Mouse (Mus musculus): Measurements from ENCODE around the gene Tceanc2. TPM values are rescaled to one million over a fixed set of nuclear protein-coding genes. Genes with fewer than 3 reads are reported as not detected.
A peak's percentile ranks its signal among the peaks of the same experiment; 100 is the strongest.
"Not testable (repeated sequence)": the region's sequence is repeated elsewhere in the genome, so short reads cannot be mapped to it uniquely, and the experiment has no call there.

Gene Tceanc2
- polyA plus RNA-seq, 1 experiment from 2014 or later, result 36.3 TPM

DNA sequence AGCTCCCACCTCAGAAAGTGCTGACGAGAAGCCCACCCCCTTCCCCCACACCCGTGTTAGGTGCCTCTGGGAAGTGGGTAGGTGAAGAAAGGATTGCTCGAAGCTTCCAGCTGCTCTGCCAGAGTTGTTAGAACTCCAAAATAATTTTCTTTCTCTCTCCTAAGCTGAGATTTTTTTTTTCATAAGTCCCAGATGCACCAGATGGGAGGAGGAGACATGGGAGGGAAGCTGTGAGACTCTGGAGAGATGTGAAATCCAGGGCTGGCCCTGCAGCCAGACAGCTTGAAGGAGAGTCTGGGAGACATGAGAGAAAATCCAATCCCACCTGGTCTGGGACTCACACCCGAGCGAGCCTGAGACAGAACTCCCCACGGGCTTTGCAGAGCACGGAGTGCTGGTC, 54.5 kb downstream of the Tceanc2 start:
- 65% methylated on average over 7 of the region's 7 CpGs for WGBS
- no peak for ATAC-seq (ENCODE audit: low FRiP score)
- Histone ChIP-seq H3K4me1 (peaks cover 17% of the 10 kb centered on the region), H3K9me3 (replicated peaks) (no peaks in the 10 kb centered on the region), H3K27me3 (replicated peaks) (no peaks in the 10 kb centered on the region), H3K36me3 (no peaks in the 10 kb centered on the region), H3K9ac (replicated peaks) (0 out of 2 replicates have a peak overlapping the region, but pooled peaks have one; percentile 7), H3K4me2 (no peak overlapping the region), H3K4me3 (replicated peaks) (no peak overlapping the region), H3K27ac (replicated peaks) (no peak overlapping the region)

DNA sequence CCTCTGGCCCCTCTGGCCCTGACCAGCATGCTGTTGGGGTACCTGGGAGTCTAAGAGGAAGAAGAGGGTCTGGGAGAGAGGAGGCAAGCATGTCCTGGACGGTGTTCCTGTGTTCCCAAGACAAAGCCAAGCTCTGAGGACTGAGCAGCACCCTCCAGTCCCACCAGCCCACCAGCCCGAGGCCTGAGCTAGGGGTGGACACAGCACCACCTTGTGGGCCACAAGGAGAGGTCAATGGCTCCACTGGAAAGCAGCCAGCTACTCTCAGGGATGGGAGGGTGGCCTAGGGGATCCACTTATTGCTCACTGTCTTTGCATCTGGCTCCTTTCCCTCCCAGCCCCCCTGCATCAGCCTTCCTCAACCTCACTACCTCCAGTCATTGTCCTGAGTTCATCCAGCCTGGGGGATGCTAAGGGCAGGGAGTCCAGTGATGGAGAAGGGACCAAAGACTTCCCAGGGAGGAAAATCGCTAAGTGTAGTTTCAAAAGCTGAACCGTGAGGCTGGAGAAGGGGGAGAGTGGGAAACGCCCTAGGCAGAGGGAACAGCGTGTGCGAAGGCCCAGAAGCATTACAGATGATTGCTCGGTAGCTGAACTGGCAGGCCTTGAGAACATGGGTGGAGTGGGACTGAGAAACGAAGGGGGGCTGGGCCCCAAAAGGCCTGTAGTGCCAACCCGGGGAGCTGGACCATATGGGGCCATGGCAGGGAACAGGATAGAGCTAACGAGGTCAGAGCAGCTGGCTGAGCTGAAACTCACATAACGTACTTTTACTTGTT, 57.6 kb downstream of the Tceanc2 start:
- WGBS, result 34% methylated on average over 12 of the region's 12 CpGs
- Histone ChIP-seq H3K4me3 (replicated peaks) (no peak overlapping the region), H3K27me3 (replicated peaks) (no peaks in the 10 kb centered on the region), H3K9me3 (replicated peaks) (no peaks in the 10 kb centered on the region), H3K27ac (replicated peaks) (no peak overlapping the region), H3K4me1 (peaks cover 8% of the 10 kb centered on the region), H3K9ac (replicated peaks) (no peak overlapping the region), H3K4me2 (no peak overlapping the region), H3K36me3 (no peaks in the 10 kb centered on the region)
- 0 out of 2 replicates have a peak, but pooled peaks have one; percentile 65 for ATAC-seq (ENCODE audit: low FRiP score)

DNA sequence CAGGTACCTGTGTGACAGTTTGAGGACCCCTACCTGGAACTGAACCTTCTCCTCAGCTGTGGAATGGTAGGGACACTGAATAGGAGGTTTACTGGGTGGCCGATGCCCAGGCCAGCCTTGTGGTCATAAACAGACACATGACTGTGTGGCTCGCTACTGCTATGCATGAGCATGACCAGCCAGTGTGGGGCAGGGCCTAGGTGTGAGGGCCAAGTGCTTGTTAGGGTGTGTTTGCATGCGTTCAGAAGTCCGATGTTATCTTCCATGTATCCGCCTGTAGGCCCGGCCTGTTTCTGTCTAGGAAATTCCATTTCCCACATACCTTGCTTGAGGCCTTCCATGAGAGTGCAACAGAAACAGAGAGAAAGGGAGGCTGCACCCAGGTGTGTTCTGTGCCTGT, 58.2 kb downstream of the Tceanc2 start:
- 90% methylated on average over 6 of the region's 6 CpGs for WGBS
- no peak overlapping the region for H3K27ac ChIP-seq (replicated peaks)
- ATAC-seq (ENCODE audit: low FRiP score), result no peak

DNA sequence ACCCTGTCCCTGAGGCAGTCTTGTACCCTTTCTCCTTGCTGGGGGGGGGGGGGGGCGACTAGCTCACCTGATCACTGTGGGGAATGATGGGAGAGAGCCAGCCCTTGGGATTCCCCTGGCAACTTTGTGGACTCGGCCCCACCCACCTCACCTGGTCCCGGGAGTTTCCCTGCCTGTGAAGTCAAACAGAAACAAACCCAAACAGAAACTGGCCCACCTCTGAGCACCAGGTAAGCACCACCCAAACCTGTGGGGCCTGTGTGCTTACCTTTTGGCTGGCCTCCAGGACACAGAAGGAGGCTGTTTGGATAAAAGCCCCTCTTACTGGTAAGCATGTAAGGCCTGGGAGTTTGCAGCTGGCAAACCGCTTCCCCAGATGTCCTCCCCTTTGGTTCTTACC, 59.9 kb downstream of the Tceanc2 start:
- H3K27me3 ChIP-seq (replicated peaks), result no peaks in the 10 kb centered on the region
- no peak overlapping the region for H3K4me3 ChIP-seq (replicated peaks)
- no peaks in the 10 kb centered on the region for H3K9me3 ChIP-seq (replicated peaks)
- peaks cover 8% of the 10 kb centered on the region for H3K4me1 ChIP-seq
- no peak overlapping the region for H3K27ac ChIP-seq (replicated peaks)
- no peak overlapping the region for H3K9ac ChIP-seq (replicated peaks)
- 64% methylated on average over 4 of the region's 4 CpGs for WGBS
- H3K36me3 ChIP-seq, result no peaks in the 10 kb centered on the region
- H3K4me2 ChIP-seq, result no peak overlapping the region
- ATAC-seq (ENCODE audit: low FRiP score), result no peak

More for the DNA sequence above, 58.2 kb downstream of the Tceanc2 start:
- no peak overlapping the region for H3K4me3 ChIP-seq (replicated peaks)
- no peak overlapping the region for H3K4me2 ChIP-seq
- H3K36me3 ChIP-seq, result no peaks in the 10 kb centered on the region
- H3K9ac ChIP-seq (replicated peaks), result no peak overlapping the region
- peaks cover 8% of the 10 kb centered on the region for H3K4me1 ChIP-seq
- H3K27me3 ChIP-seq (replicated peaks), result no peaks in the 10 kb centered on the region
- H3K9me3 ChIP-seq (replicated peaks), result no peaks in the 10 kb centered on the region

- Histone ChIP-seq H3K9me3 (replicated peaks) (no peaks in the 10 kb centered on the region), H3K27me3 (replicated peaks) (no peaks in the 10 kb centered on the region), H3K27ac (replicated peaks) (no peak overlapping the region), H3K4me3 (replicated peaks) (no peak overlapping the region), H3K36me3 (no peaks in the 10 kb centered on the region), H3K4me1 (peaks cover 8% of the 10 kb centered on the region), H3K9ac (replicated peaks) (no peak overlapping the region), H3K4me2 (no peak overlapping the region)
- no peak for ATAC-seq (ENCODE audit: low FRiP score)
- 87% methylated on average over 2 of the region's 2 CpGs for WGBS
Measured at GRCm38 (mm10) chr4:107117741-107118385, 61.1 kb downstream of the Tceanc2 start.

DNA sequence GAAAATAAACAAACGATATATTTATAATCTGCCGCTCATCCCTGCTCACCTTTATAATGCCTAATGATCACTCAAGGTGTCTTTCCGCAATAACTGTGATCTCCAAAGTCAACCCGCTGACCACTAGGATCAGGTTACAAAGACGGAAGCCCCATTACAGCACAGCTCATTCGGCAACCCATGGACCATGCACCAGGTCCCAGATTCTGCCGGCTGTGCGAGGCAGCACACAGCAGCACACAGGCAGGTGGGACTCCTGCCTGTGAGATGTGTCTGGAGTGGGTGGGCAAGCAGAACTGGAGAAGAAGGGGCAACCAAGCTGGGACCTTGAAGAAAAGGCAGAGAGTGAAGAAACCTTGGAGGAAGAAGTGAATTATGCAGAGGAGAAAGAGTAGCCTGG, 64.6 kb downstream of the Tceanc2 start:
- Histone ChIP-seq H3K4me2 (no peak overlapping the region), H3K27ac (replicated peaks) (no peak overlapping the region), H3K27me3 (replicated peaks) (no peaks in the 10 kb centered on the region), H3K36me3 (no peaks in the 10 kb centered on the region), H3K4me3 (replicated peaks) (no peak overlapping the region), H3K9ac (replicated peaks) (no peak overlapping the region), H3K9me3 (replicated peaks) (no peaks in the 10 kb centered on the region), H3K4me1 (no peaks in the 10 kb centered on the region)
- no peak for ATAC-seq (ENCODE audit: low FRiP score)
- 50% methylated on average over 8 of the region's 8 CpGs for WGBS

GRCm38 (mm10) chr4:107109181-107109580, 69.7 kb downstream of the Tceanc2 start:
- not testable (repeated sequence) for H3K27ac ChIP-seq (replicated peaks); H3K4me2 ChIP-seq; ATAC-seq (ENCODE audit: low FRiP score); H3K9ac ChIP-seq (replicated peaks); H3K36me3 ChIP-seq; H3K4me3 ChIP-seq (replicated peaks); H3K27me3 ChIP-seq (replicated peaks); H3K9me3 ChIP-seq (replicated peaks); H3K4me1 ChIP-seq
- 93% methylated on average over 6 of the region's 6 CpGs for WGBS

DNA sequence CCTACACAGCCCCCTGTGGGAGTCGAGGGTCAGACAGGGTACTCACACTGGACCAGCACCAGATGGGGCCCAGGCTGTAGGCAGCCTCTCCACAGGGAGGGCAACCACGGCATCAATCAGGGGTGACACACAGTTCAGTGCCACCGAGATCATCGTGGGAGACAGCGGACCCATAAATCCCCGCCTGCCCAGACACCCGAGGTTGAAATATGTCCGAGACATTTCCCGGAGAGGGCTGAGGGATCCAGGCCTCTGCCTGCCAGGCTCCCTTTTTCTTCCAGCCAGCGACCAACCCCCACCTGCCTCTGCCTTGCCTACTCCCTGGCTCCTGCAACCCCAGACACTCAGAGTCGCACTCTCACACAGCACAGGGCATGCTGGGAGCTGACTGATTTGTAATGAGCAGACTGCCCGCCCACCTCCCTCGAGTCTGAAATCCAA, 70.6 kb downstream of the Tceanc2 start:
- H3K4me2 ChIP-seq, result peak overlapping the region; percentile 19; the same call in 1 of the 2 replicates
- ATAC-seq (ENCODE audit: low FRiP score), result peak; percentile 78; the same call in 1 of the 2 replicates
- no peaks in the 10 kb centered on the region for H3K27me3 ChIP-seq (replicated peaks)
- WGBS, result 6% methylated on average over 13 of the region's 13 CpGs
- H3K9ac ChIP-seq (replicated peaks), result no peak overlapping the region
- peak overlapping the region; percentile 51 for H3K27ac ChIP-seq (replicated peaks)
- H3K4me1 ChIP-seq, result peaks cover 8% of the 10 kb centered on the region
- no peak overlapping the region for H3K4me3 ChIP-seq (replicated peaks)
- H3K9me3 ChIP-seq (replicated peaks), result no peaks in the 10 kb centered on the region
- H3K36me3 ChIP-seq, result no peaks in the 10 kb centered on the region

DNA sequence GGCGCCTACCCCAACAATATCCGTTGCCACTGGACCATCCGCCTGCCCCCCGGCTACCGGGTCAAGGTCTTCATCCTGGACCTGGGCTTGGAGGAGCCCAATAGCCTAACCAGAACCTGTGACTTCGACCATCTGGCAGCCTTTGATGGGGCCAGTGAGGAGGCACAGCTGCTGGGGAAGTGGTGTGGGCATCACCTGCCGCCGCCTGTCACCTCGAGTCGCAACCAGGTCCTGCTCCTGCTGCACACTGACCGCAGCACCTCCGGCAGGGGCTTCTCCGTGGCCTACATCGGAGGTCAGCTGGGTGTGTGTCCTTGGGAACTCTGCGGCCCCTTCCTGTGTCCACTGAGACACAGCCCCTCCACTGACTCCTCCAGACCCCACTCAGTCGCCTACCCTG, 72.1 kb downstream of the Tceanc2 start:
- Histone ChIP-seq H3K9ac (replicated peaks) (no peak overlapping the region), H3K4me3 (replicated peaks) (no peak overlapping the region), H3K4me1 (peaks cover 8% of the 10 kb centered on the region), H3K27ac (replicated peaks) (no peak overlapping the region), H3K4me2 (no peak overlapping the region), H3K36me3 (no peaks in the 10 kb centered on the region), H3K9me3 (replicated peaks) (no peaks in the 10 kb centered on the region), H3K27me3 (replicated peaks) (no peaks in the 10 kb centered on the region)
- WGBS, result 91% methylated on average over 16 of the region's 16 CpGs
- no peak for ATAC-seq (ENCODE audit: low FRiP score)

DNA sequence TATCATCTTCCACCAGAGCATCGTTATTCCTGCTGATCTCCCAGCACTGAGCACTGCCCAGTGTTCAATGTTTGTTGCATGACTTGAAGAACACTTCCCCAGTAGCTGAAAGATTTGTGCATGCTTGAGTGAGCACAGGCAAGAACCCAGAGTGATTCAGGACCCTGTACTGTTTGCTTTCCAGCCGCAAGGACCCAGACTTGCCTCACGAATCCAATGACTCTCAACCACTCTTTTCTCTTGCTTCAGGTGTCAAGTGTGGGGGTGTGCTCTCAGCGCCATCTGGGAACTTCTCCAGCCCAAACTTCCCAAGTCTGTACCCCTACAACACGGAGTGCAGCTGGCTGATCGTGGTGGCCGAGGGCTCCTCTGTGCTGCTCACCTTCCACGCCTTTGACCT, 76.7 kb downstream of the Tceanc2 start:
- no peak for ATAC-seq (ENCODE audit: low FRiP score)
- peaks cover 7% of the 10 kb centered on the region for H3K4me1 ChIP-seq
- H3K4me2 ChIP-seq, result no peak overlapping the region
- no peak overlapping the region for H3K9ac ChIP-seq (replicated peaks)
- 83% methylated on average over 8 of the region's 8 CpGs for WGBS
- no peaks in the 10 kb centered on the region for H3K36me3 ChIP-seq
- no peaks in the 10 kb centered on the region for H3K9me3 ChIP-seq (replicated peaks)
- no peaks in the 10 kb centered on the region for H3K27me3 ChIP-seq (replicated peaks)
- H3K4me3 ChIP-seq (replicated peaks), result no peak overlapping the region
- H3K27ac ChIP-seq (replicated peaks), result no peak overlapping the region

DNA sequence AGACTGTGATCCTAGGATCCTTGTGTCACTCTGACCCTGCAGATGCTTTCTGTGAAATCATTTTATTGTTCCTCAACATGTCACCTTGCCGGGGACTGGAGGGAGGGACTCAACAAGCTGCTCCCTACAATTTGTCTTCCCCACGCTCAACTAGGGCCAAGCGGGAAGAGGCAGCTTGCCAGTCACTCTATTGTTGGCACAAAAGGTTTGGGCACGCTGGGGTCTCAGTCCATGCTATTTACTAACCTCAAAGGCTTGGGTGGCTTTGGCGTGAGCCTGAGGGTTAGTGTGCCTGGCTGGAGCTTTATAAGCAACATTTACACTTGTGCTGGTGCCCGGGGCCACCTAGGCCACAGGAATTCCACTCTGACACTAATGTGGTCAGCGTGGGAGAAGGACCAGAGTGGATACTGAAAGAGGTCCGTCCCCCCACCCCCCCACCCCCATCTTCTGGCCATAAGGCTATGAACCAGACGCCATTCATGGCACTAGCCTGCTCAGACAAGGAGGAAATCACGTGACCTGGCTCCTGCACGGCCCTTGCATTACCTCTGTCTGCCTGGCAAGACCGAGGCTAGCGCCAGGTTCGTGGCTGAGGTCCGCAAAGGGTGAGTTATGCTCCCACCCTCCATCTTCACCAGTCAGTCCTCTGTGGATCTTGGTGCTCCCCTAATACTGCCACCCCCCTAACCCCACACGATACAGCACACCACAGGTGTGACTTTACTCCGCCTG, 80.0 kb downstream of the Tceanc2 start:
- H3K9ac ChIP-seq (replicated peaks), result no peak overlapping the region
- H3K9me3 ChIP-seq (replicated peaks), result no peaks in the 10 kb centered on the region
- H3K4me3 ChIP-seq (replicated peaks), result no peak overlapping the region
- H3K4me1 ChIP-seq, result peaks cover 15% of the 10 kb centered on the region
- no peaks in the 10 kb centered on the region for H3K36me3 ChIP-seq
- WGBS, result 71% methylated on average over 17 of the region's 17 CpGs
- H3K27ac ChIP-seq (replicated peaks), result no peak overlapping the region
- H3K4me2 ChIP-seq, result no peak overlapping the region
- no peak for ATAC-seq (ENCODE audit: low FRiP score)
- no peaks in the 10 kb centered on the region for H3K27me3 ChIP-seq (replicated peaks)
